Mouse (Mus musculus): ENCODE measurements at regions not wholly inside any gene's neighbourhood (a gene's known extent, or its start where the extent isn't known, plus 50 kb on each side); places are given as distances from the start of the nearest gene placed in this dataset.

DNA sequence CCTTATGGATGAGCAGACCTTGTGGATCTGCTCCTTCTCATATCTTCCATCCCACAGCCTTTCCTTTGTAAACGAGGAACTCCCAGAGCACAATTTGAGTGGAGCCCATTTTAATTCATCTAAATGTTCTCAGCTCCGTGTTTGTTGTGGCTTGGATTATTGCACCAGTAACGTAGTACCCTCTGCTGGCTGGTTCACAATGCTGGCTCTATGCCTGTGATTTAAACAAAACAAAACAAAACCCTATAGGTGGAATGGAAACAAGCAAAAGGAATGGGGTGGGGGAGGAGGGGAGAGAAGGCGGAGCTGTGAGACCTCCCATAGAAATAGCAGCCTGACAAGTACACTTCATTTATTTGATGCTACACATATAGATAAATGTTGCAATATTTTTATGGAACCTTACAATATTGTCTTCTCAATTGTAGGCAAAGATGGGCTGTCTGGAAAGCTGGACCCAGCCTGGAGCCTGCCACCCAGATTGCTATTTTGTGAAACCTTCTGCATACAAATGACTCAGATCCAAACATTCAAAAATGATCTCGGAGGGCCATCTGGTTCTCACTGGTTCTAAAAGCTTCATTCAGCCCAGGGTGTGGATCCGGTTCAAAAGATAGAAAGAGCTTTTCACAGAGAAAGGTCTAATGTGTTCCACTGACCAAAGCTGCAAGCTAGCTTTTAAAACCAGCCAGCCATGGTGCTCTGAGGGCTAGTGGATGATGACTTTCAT is 230.3 kb upstream of the Ubash3b start:
- TF ChIP-seq CTCF (IDR thresholded peaks at IDR 0.05; ENCODE audit: control insufficient read depth, insufficient read depth, low read length) (no peak), POLR2A (IDR thresholded peaks at IDR 0.05; ENCODE audit: borderline replicate concordance, control insufficient read depth, low read depth, low read length) (no peak)
